Mouse (Mus musculus) heart, postnatal 0 days (tissue): Measurements from ENCODE around the gene Urm1. TPM values are rescaled to one million over a fixed set of nuclear protein-coding genes. Genes with fewer than 3 reads are reported as not detected.

Source experiments
- ATAC-seq: fragments of 200-750 bp; cut with Nextera tagmentation; 2 replicates; pipeline ENCODE4 v1.8.0; 2017; ENCODE audit warnings: low read depth, moderate number of reproducible peaks, moderate library complexity; ENCODE audit not compliant: insufficient read depth
- DNase-seq: peaks from one replicate; pipeline ENCODE4 v3.0.0-alpha.2; 2016; ENCODE audit warnings: low spot score
- H3K27ac ChIP-seq: fragments of 300-500 bp; sonication (generic); 2 replicates; pipeline ENCODE4 v1.5.1; 2014; ENCODE audit warnings: low read depth, mild to moderate bottlenecking
- H3K27me3 ChIP-seq: fragments of 300-500 bp; sonication (generic); 2 replicates; pipeline ENCODE4 v1.6.1; 2014; ENCODE audit warnings: low read length, mixed read lengths; ENCODE audit not compliant: control insufficient read depth, insufficient read depth
- H3K36me3 ChIP-seq: fragments of 300-500 bp; sonication (generic); replicated peaks from 2 replicates; pipeline ENCODE4 v1.6.1; 2014; ENCODE audit warnings: low read length, mixed read lengths; ENCODE audit not compliant: control insufficient read depth, insufficient read depth
- H3K4me1 ChIP-seq: fragments of 300-500 bp; sonication (generic); 2 replicates; pipeline ENCODE4 v1.6.1; 2014; ENCODE audit warnings: antibody characterized with exemption; ENCODE audit not compliant: control insufficient read depth, insufficient read depth
- H3K4me2 ChIP-seq: fragments of 300-500 bp; sonication (generic); 2 replicates; pipeline ENCODE4 v1.6.1; 2014; ENCODE audit warnings: low read depth, mild to moderate bottlenecking, low read length, moderate library complexity
- H3K4me3 ChIP-seq: fragments of 300-500 bp; sonication (generic); 2 replicates; pipeline ENCODE4 v1.5.1; 2014; ENCODE audit warnings: low read depth, low read length
- H3K9ac ChIP-seq: fragments of 300-500 bp; sonication (generic); replicated peaks from 2 replicates; pipeline ENCODE4 v1.6.1; 2014; ENCODE audit warnings: low read depth, low read length, mixed read lengths
- H3K9me3 ChIP-seq: fragments of 300-500 bp; sonication (generic); replicated peaks from 2 replicates; pipeline ENCODE4 v1.6.1; 2016; ENCODE audit warnings: low read length; ENCODE audit not compliant: control insufficient read depth
- CTCF ChIP-seq: IDR thresholded peaks from 2 replicates; pipeline ENCODE4 v1.5.1; 2016; ENCODE audit warnings: antibody characterized with exemption, control low read depth, low read depth
- EP300 ChIP-seq: IDR thresholded peaks from 2 replicates; pipeline ENCODE4 v1.6.1; 2016; ENCODE audit warnings: antibody characterized with exemption, low read depth
- WGBS: fragments of 180-500 bp; shearing (Covaris S2); extraction: QIAGEN DNeasy Blood & Tissue Kit; methylation state at CpG from one replicate; pipeline ENCODE4 v1.1.7; 2014; 5-methylcytosine and 5-hydroxymethylcytosine counted together
- polyA plus RNA-seq: library from polyadenylated mRNA; unstranded; fragments of >200 nt; fragmentation: Nextera tagmentation; extraction: Ambion mirVana; gene quantifications from 2 replicates; pipeline ENCODE4 v1.2.1, GENCODE M21; 2015
- total RNA-seq: library from RNA; depleted of rRNA; stranded (reverse); fragments of >200 nt; gene quantifications from 2 replicates; pipeline ENCODE4 v1.2.3, GENCODE M21; 2014; ENCODE audit warnings: low replicate concordance

The Urm1 gene
- total and polyA plus RNA-seq, 2 experiments from 2014 or later = 14.2 to 30.0 TPM

DNA sequence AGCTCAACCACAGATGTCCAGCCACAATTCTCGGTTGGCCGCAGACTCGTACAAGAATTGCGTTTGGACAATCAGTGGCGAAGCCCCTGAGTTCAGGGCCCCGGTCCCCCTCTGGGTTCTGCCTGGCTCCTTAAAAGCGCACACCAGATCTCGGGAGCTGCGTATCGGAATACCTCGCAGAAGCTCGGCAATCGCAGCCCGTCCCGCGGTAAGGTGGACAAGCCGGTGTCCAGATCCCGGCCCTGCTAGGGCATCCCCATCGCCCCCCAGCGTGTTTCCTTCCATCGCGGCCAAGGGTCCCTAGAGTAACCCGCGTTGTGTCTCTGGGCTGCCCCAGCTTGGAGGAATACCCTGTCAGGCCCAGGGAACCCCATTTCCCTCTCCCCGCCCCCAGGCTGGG lies 25.8 kb downstream of the Urm1 start:
- 39% methylated on average over 25 of the region's 25 CpGs for WGBS
- Histone ChIP-seq H3K4me2 (peak overlapping the region; percentile 23; the same call in 1 of the 2 replicates), H3K36me3 (peaks cover 27% of the 10 kb centered on the region), H3K4me1 (no peaks in the 10 kb centered on the region), H3K9me3 (no peaks in the 10 kb centered on the region), H3K9ac (0 out of 2 replicates have a peak overlapping the region, but pooled peaks have one; percentile 26), H3K4me3 (peak overlapping the region; percentile 20), H3K27me3 (peaks cover 42% of the 10 kb centered on the region), H3K27ac (no peak overlapping the region)
- no peak for ATAC-seq
- DNase-seq = no peak
- TF ChIP-seq CTCF (no peak), EP300 (no peak)

DNA sequence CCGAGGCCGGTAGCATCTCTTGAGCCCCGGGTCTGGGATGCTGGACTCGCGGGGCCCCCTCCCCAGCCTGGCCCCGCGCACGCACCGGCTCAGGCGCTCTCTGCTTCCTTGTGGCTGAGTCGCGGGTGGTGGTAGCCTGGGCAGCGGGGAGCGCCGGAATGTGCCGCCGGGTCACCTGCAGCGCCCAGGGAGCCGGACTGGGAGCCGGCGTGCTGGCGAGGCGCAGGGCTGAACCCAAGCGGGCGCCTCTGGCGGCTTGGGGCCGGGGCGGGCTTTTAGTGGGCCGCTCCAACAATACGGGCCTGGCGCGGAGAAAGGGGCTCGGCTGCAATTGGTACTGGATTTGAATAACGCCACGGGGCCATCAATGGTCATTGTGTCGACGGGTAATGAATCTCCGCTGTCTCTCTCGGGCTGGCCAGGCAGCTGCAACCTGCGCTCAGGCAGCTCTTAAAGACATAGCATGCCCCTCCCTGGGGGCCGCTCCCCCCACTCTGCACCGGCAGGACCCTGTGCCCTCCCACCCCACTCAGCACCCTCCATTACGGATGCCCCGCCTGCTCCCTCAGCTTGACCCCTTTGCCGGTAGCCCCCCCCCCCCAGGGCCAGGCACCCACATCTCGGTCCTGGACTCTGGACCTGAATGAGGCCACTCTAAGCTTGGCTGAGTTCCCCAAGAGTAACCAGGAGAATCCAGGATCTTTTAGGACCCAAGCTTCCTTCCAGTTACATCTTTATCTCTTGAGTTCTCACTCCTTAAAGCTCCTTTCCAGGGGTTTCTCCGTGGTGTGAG lies 26.4 kb downstream of the Urm1 start:
- DNase-seq (no peak), ATAC-seq (no peak)
- no peaks in the 10 kb centered on the region for H3K4me1 ChIP-seq
- H3K4me2 ChIP-seq = peak overlapping the region; percentile 23; the same call in 1 of the 2 replicates
- peak overlapping the region; percentile 20 for H3K4me3 ChIP-seq
- no peak overlapping the region for H3K27ac ChIP-seq
- WGBS = 20% methylated on average over 46 of the region's 47 CpGs
- H3K9me3 ChIP-seq = no peaks in the 10 kb centered on the region
- peaks cover 25% of the 10 kb centered on the region for H3K36me3 ChIP-seq
- peaks cover 45% of the 10 kb centered on the region for H3K27me3 ChIP-seq
- 0 out of 2 replicates have a peak overlapping the region, but pooled peaks have one; percentile 26 for H3K9ac ChIP-seq
- no peak for TF ChIP-seq CTCF
- TF ChIP-seq EP300 = no peak

DNA sequence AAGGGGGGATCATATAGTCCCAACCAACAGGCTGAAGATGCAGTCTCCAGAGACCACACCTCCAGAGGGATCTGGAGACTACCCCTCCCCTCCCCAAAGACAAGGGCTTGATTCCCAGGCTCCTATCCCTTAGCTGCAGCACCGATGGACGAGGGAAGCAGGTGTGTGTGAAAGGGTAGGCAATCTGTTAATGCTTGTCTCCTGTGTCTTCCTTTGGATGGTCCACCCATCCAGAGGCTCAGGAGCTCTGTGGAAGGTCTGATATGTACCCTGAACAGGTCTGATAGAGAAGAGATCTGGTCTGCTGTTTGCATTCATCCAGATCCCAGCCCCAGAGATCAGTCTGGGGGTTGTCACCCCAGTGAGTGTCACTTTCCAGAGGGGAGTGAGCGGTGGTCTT lies 27.0 kb downstream of the Urm1 start:
- Histone ChIP-seq H3K36me3 (peaks cover 18% of the 10 kb centered on the region), H3K9me3 (no peaks in the 10 kb centered on the region), H3K27ac (no peak overlapping the region), H3K27me3 (peaks cover 45% of the 10 kb centered on the region), H3K9ac (no peak overlapping the region), H3K4me1 (no peaks in the 10 kb centered on the region), H3K4me2 (no peak overlapping the region), H3K4me3 (no peak overlapping the region)
- TF ChIP-seq CTCF (no peak), EP300 (no peak)
- WGBS = 59% methylated on average over 3 of the region's 3 CpGs
- no peak for ATAC-seq
- DNase-seq = no peak

DNA sequence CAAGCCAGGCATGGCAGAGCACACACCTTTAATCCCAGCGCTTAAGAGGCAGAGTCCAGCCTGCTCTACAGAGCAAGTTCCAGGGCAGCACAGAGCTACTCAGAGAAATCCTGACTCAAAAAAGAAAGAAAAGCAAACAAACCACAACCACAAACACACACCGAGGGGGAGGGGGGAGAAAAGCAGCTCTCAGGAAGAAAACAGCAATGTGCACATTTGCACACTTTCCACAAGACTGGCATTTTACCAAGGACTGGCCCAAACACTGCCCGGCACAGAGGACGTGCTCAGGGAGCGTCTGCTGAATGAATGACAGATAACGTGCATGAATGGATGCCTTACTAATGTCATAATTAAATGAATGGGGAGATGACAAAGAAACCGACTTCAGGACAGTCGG lies 29.2 kb downstream of the Urm1 start:
- Histone ChIP-seq H3K4me2 (no peak overlapping the region), H3K4me1 (no peaks in the 10 kb centered on the region), H3K36me3 (no peaks in the 10 kb centered on the region), H3K27me3 (peaks cover 37% of the 10 kb centered on the region), H3K9me3 (no peaks in the 10 kb centered on the region), H3K4me3 (no peak overlapping the region), H3K9ac (no peak overlapping the region), H3K27ac (no peak overlapping the region)
- 48% methylated on average over 8 of the region's 8 CpGs for WGBS
- DNase-seq = no peak
- TF ChIP-seq CTCF = no peak
- TF ChIP-seq EP300 = no peak
- ATAC-seq = no peak

- H3K36me3 ChIP-seq = no peaks in the 10 kb centered on the region
- no peak overlapping the region for H3K4me3 ChIP-seq
- no peaks in the 10 kb centered on the region for H3K4me1 ChIP-seq
- no peak for DNase-seq
- TF ChIP-seq CTCF (no peak; the same call in 1 of the 2 replicates), EP300 (no peak)
- H3K4me2 ChIP-seq = no peak overlapping the region
- WGBS = 55% methylated on average over 5 of the region's 5 CpGs
- H3K27me3 ChIP-seq = peaks cover 28% of the 10 kb centered on the region
- no peak for ATAC-seq
- H3K9me3 ChIP-seq = no peaks in the 10 kb centered on the region
- H3K9ac ChIP-seq = no peak overlapping the region
- no peak overlapping the region for H3K27ac ChIP-seq
Observed at GRCm38 (mm10) chr2:29849841-29850480, 30.1 kb downstream of the Urm1 start.
